Mouse (Mus musculus) heart, adult 18-20 months (tissue): ENCODE data around the gene Tmem129. TPM values are rescaled to one million over a fixed set of nuclear protein-coding genes. Genes with fewer than 3 reads are reported as not detected.
A peak's percentile ranks its signal among the peaks of the same experiment; 100 is the strongest.

Source experiments
- DNase-seq, 2 experiments: peaks; one replicate each; pipeline ENCODE4 v3.0.0; 2021 to 2022; ENCODE audit warnings: mixed read lengths in 1 of 2
- total RNA-seq, 2 experiments: library from RNA; stranded (reverse); gene quantifications; 2 replicates each; pipeline ENCODE4 v1.2.3; 2021

Tmem129 gene
- total RNA-seq, 2 experiments from 2014 or later: 19.5 to 19.6 TPM

DNA sequence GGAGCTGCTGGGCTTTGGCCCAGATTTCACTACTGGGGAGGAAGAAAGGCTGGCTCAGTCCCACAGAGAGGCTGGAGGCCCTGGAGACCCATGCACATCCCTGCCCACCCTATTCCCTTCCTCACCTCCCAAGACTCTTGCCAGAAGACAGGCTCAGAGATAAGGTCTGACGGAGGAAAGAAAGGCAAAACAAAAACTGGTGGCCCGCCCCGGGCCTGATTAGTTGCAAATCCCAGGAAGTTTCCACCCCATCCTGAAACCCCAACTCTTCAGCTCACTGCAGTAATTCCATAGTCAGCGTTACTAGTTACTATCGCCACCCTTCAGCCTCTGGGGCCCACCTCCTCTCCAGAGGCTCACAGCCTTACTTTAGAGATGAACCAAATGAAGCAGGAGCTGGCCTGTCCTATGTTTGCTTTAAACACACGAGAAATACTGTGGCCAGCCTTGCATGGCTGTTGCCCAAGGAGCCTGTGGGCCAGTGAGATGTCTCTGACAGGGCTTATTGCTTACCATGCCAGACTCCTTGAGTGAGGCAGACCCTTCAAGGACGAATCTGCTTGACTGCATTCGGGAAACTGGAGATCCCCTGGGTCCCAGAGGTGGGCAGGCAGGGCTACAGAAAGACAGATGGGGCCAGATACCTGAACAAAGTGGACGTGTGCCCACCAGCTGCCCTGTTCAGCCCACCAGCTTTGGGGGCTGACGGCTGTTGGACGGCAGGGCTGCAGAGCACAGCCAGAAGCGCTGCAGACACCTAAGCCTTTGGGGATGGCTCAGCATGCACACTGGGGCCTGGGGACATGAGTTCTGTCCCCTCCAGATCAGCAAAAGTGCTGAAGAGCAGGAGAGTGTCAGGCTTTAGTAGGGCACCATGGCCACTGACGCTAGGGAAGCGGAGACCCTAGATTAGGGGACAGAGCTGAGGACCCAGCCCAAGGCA, 30.3 kb upstream of the Tmem129 start:
- peak in 1 of 2 experiments; percentile 56 for DNase-seq

DNA sequence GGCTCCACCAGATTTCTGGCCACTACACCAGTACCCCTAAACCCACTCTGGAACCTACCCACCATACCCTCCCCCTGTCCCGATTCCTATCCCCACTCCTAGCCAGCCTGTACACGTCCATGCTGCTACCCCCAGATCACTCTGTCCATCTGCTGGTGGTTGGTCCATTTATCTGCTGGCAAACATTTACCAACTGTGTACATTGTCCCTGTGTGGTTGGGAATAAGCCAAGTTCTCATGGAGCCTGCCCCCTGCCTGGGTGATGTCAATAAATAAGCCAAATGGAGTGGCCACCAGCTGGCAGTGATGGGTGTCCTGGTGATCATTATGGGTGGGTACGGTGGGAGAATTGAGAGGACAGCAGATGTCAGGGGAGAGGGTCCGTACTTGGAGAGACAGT, 28.9 kb upstream of the Tmem129 start:
- DNase-seq: no peak

DNA sequence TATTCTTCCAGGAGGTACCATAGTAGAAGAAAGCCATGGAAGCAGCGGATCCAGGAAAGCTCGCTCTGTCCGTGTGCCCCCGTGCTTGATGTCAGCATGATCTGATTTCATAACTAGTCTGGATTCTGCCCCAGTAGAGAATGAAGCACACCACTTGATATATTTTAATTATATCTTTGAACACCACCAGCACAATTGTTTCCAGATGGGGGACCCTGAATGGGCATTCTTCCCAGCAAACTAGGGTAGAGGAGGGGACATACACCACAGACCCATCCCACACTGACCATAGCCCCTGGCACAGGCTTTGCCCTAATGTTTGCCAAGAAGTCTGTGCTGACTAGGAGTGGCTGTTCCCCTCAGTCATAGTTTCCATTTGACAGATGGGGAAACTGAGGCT, 26.7 kb upstream of the Tmem129 start:
- no peak for DNase-seq

DNA sequence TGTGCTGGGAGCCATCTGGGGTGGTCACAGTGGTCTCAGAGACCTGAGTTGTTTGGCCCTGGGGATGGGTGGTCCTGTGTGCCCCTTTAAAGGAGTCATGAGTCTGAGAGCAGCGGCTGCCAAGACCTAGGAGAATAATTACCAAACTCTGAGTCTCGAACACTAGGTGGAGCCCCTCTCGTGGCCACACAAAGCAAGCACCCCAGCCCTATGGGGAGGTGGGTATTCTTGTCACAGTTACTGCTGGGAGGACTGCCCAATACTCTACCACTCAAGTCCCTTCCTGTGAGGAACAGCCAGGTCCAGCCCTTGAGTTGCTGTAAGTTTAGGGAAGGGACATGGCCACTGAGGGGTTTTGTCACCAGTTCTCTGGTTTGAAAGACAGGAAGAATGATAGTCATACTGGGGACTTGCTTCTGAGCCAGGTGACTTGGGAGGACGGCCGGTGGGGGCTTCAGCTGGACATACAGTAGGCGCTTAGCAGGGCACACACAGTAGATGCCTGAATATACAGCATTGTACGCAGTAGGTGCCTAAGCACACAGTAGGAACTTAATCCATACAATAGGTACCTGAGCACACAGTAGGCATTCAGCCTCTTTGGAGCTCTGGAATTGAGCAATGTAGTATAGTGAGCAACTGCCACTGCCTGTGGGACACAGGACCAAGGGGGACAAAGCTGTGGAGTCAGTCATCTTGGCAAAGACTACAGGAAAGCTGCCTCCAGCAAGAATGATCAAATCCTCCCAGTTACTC, 25.9 kb upstream of the Tmem129 start:
- peak; percentile 37 to 65 for DNase-seq

DNA sequence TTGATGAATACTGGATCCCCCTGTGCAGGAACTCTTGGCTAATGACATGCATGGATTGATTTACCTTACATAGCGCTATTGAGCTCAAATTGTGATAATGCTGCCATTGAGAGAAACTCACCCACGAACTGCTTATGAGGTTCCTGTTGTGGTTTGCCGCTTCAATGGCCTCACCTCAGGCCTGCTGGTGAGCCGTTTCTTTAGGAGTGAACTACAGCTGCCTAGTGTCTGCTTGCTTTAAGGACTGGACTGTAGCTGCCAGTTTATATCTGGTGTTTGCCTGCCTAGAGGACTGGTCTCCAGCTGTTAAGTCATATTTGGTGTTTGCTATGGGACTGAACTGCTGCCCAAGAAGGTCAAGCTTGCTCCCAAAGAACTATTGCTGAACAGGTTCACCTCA, 24.7 kb upstream of the Tmem129 start:
- DNase-seq: no peak

DNA sequence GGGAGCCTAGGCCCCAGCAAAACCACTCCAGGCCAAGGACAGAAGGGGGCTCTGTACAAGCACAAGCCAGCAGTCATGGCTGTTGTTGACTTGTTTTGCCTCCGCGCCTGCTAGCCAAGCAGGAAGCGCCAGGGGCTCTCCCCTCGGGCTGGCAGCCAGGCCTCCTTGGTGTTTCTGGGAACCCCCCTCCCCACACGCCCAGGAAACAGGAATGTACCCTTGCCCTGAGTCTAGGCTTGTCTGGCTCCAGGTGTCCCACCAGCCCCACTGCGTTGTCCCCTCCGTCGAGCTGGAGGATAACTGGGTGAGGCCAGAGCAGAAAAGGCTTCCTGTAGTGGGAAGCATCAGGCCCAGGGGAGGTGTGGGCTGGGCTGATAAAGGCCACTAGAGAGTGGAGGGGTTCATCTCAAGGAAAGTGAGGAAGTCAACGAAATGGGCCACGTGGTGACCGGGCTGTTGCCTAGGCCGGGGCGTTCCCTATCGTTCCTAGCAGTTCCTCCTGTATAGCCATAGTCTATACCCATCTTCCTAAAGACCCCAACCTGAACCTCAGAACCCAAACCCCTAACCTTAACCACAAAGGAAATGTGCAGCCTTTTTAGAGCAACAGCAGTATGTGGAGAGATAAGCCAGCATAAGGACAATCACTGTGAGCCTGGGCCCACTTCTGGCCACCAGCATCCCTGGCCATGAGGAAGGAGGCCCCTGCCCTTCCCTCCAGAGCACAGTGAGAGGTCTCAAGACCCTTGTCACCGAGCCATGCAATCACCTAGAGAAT, 23.6 kb upstream of the Tmem129 start:
- DNase-seq: peak in 1 of 2 experiments; percentile 24

DNA sequence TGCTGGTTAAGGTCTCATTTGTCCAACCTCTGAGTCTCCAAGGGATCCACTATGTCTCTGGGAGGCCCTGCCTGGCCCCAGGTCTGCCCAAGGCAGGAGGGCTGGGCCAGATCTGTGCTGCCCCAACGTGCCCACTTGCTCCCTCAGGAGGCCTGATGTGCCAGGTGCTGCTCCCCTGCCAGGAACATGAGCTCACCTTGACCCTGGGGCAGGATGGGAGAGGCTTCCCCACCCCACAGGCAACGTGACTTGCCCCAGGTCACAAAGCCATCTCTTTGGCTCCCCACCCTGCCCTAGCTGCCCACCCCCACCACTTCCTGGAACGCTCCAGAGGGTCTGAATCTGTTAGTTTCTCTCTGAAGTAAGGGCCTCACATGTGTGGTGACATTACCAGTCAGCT, 22.8 kb upstream of the Tmem129 start:
- no peak for DNase-seq

DNA sequence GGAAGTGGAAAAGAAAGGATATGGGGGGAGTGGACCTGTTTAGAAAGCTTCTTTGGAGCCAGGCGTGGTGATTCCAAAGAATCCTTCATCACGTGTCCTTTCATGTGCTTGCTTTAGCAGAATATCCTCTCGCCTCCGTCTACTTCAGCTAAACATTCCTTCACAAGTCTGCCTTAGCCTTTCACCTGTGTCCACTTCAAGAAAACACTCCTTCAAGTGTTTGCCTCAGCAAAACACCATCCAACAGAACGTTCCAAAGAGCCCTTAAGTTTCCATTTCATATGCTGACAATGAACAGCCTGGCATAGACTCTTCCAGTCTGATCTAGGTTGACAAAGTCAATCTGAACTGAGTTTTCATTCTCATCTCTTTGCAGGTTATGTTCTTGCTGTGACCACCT, 20.0 kb upstream of the Tmem129 start:
- no peak for DNase-seq

DNA sequence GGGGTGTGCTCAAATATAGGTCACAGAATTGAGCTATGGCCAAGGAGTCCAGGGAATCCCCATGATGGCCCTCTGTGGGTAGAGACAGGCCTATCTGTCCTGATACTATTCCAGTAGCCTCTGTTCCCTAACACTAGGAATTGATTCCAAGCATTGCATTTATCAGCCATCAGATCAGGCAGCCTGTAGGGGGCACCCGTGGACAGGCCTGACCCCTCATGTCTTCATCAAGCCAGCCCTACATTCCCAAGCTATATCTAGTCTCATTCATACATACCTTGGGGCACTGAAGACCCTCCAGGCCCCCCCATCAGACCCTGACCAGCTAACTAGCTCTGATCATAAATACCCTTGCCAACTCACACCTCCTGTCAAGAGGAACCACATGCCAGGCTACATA, 17.7 kb upstream of the Tmem129 start:
- peak in 1 of 2 experiments; percentile 53 for DNase-seq

DNA sequence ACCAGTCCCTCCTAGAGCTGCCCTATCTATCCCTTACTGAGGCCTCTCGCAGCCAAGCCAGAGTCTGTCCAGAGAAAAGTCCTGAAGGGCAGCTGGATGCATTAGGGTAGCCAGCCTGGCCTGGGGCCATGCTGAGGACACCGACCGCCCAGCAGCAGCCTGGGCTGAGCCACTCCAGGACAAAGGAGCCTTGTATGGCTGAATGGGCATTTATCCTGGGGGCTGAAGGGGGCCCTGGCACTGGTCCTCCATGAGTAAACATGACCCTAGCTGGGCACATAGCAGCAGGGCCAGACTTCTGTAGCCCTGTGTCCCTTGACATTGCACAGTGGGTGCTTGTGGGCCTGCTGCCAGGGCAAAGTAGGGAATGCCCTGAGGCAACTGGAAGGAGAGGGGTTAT, 16.2 kb upstream of the Tmem129 start:
- peak in 1 of 2 experiments; percentile 30 for DNase-seq

DNA sequence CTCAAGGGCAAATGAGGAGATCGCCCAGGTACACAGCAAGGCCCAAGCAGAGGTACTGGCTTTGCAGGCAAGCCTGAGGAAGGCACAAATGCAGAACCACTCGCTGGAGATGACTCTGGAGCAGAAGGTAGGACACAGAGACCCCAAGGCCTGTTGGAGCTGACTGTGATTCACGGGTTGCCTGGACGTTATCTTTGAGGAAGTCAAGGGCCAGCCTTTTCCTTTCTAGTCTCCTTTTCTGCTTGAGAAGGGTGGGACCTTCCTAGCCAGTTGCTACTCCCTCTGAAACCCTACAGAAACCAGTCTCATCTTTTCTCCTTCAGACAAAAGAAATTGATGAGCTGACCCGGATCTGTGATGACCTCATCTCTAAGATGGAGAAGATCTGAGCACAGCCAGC, 13.4 kb upstream of the Tmem129 start:
- no peak for DNase-seq

DNA sequence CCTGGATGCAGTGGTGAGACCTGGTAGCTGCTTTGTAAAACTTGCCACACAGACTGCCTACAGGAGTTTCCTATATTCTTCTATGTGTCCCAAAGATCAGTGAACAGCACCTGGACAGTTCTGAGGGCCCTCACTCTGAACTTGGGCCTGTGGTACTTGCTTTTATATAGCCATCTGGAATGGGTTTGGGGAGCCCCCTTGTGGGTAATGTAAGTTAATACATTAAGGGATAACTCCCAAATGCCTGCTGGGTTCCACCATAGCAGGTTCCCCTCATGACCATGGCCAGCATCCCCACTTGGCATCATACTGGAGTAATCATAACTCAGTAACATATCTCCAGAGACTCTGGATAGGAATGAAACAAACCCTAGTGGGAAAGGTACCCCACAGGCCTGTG, 10.0 kb upstream of the Tmem129 start:
- peak in 1 of 2 experiments; percentile 51 for DNase-seq

DNA sequence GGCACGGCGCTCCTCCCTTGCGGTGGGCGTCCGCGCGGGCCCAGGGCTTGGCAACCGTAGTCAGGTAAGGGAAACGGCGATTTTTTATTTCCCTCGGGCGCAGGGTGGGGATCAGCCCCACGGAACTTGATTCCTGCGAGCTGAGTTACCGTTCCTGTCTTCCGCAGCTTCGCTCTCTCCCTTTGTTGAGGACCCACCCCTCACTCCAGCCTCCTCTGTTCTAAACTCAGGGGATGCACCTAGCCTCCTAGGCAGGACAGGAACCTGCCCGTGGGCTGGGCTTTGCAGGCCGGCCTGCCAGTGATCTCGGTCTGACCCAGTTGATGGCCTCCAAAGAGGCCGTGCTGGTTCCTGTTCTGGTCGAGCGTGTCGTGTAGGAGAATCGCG, 441 bp upstream of the Tmem129 start:
- DNase-seq: no peak

DNA sequence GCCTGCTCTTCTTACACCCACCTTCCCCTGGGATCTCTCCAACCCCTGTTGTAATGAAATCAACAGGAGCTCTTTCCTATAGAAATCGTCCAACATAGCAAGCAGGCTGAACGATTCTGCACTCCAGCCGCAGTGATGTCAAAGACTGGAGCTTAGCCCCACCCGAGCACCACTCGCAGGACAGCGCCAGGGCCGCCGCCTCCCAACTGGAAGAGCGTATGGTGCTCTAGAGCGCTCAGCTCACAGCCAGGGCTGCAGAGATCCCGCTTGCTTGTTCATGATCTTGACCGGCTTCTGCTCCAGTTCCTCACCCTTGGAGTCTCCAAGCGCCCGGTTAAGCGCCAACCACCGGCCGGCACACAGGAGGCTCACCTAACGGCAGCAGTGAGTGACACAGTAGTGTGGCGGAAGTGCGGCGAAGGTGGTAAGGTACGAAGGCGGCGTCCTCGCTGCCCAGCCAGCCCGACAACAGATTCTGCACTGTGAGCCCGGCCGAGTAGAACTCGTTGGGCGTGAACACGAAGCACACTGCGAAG, 897 bp downstream of the Tmem129 start:
- no peak for DNase-seq

DNA sequence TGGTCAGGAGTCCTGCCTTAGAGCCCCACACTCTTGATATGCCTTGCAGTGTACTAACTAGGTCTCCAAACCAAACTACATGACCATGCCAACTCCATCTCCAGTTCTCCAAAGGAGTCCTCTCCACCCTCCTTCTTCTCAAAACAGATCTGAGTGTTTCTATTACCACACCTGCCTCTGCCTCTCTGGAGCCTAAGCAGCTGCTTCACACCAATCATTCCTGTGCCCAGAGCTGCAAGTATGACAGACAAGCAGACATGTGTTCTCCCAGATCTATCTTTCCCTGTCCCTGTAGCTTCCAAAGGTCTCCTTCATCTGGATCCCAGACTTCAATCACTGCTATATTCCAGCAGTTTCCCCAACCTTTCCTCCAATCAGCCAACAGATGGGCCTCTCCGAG, 1.5 kb downstream of the Tmem129 start:
- no peak for DNase-seq

DNA sequence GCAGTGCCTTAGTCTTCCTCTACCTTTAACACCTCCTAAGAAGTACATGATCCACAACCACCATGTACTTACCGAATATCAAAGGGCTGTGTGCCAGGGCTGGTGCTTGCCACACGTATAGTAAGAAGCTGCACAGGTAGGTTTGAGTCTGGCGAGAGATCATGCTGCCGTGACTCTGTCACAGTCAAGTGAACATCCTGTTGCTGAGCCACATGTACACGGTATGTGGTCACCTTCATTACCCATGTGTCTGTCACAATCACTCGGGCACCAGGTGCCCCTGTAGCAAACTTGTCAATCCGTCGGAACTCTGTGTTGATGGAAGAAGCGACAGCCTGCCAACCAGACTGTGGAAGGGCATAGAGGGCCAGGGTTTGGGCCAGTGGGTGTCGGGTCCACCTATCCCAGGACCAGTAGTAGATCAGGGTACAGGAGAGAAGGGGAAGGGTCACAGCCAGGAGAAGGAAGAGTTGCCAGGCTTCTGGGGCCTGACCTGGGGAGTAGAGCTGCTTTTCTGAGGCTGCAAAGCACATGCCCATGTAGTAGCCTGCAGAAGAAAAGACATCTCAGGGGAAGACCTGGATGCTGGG, 2.9 kb downstream of the Tmem129 start:
- no peak for DNase-seq

DNA sequence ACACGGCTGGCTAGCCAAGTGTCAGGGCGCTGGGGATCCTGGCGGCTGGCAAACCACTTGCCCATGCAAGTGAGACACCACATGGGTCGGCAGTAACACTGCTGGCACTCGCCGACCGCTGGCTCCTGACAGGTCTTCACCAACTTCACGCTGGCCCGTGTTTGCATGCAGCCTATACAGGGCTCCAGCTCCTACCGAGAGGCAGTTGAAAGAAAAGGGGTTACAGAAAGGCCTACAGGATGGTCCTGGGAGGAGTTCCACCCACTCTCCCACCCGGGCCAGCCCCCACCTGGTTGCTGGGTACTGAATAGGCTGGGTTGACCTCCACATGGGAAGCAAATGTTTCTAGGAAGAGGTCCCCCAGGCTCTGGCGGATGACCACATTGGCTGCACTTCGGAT, 3.8 kb downstream of the Tmem129 start:
- DNase-seq: no peak

DNA sequence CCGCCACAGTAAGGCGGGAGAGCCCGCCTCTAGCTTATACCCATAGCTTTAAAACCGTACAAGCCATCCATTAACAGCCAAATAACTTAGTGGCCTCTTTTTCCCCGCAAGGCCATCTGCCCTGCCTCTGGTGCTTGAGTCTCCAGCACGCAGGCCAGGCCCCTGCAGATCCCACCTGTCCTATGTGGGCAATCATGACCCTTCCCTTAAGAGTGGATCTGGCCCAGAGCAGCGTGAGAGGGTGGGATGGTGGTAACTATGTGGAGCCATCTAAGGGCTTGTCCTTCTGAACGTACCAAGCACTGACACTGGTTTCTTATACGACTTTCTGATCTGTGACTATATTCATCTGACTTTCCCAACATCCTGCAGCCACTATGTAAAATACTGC, 5.4 kb downstream of the Tmem129 start:
- DNase-seq: no peak

DNA sequence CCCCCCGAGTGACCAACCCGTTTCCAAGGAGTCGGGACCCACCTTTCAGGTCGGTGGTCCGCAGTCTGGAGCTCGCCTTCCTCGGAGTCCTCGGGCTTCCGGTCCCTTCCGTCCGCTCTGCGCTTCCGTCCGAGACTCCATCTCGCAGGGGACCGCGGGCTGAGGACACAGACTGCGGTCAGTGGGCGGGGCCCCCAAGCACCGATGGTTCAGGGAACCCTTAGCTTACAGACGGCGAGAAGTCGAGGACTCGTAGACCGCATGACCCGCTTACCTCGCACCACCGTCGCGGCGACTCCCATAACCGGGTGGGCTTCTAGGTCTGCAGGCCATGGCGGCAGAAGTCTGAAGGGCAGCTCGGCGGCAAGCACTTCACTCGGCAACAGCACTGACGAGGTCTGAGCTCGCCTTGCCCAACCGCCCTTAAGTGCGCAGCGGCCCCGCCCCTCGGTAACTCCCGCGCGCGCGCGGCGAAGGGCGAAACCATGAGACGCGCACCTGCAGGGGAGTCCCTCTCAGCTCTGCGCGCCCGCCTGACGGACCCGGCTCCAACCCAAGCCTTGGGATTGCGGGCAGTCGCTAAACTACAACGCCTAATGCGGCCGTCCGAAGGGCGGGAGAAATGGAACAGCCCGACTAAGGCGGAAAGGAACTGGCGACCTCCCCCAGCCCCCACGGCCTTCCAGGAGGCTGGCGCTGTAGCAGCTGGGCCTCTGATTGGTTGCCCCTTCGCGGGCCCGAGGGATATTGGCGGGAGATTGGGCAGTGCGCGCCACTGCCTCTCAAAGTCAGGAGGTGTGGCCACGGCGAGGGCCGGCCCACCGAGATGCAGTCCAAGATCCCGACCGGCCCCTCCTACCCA, 6.1 kb downstream of the Tmem129 start, which contains the start of gene Slbp:
Gene Slbp, minus strand, starts transcription at position 654 of the 862 bp plus-strand sequence.
- DNase-seq: peak; percentile 96 to 98

DNA sequence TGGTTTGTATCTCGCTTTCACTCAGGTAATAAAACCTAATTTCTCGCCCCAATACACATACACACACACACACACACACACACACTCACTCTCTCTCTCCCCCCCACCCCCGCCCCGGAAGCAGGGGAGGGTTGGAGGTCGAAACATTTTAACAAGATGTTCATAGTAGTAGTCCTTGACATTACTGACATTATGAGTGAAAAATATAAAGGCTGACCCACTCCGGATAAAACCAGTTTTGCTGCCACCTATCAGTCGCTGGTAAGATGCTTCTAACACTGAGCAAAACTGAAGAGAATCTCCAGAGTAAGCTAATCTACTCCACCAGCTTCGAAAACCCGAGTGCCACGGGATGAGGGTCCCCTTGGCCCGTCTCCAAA, 6.7 kb downstream of the Tmem129 start:
- no peak for DNase-seq

DNA sequence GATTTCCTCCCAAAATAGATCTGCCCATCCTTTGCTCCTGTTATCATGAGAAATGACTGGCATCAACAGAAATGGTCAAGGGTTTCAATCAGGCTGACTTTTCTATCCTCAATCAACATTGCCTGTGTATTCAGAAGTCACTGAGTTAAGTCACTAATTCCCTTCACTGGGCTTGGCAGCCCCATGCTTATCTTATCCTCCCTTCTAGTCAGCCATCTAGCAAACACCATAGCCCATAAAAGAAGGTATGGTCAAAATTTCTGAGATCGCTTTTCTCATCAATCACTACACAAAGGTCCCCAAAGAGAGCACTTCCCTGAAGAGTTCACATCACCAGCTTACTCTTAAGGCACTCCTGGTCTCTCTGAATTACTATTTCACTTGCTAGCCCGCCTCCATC, 7.2 kb downstream of the Tmem129 start:
- no peak for DNase-seq
